Mouse (Mus musculus) lung, embryonic 15.5 days (tissue): ENCODE results near the gene Zfyve26. TPM values are rescaled to one million over a fixed set of nuclear protein-coding genes. Genes with fewer than 3 reads are reported as not detected.
"Not testable (repeated sequence)": the region's sequence is repeated elsewhere in the genome, so short reads cannot be mapped to it uniquely, and the experiment has no call there.

Experiments
- ATAC-seq: fragments of 200-750 bp; cut with Nextera tagmentation; 2 replicates; pipeline ENCODE4 v1.8.0; 2017; ENCODE audit warnings: moderate number of reproducible peaks, borderline replicate concordance; ENCODE audit not compliant: low FRiP score, low TSS enrichment; ENCODE audit errors: extremely low read depth
- H3K27ac ChIP-seq: fragments of 300-500 bp; sonication (generic); 2 replicates; pipeline ENCODE4 v1.5.1; 2015; ENCODE audit warnings: moderate library complexity, mild to moderate bottlenecking, inconsistent platforms
- H3K27me3 ChIP-seq: fragments of 300-500 bp; sonication (generic); 2 replicates; pipeline ENCODE4 v1.6.1; 2015; ENCODE audit warnings: inconsistent platforms
- H3K36me3 ChIP-seq: fragments of 300-500 bp; sonication (generic); 2 replicates; pipeline ENCODE4 v1.6.1; 2015; ENCODE audit warnings: inconsistent platforms
- H3K4me1 ChIP-seq: fragments of 300-500 bp; sonication (generic); 2 replicates; pipeline ENCODE4 v1.6.1; 2015; ENCODE audit warnings: inconsistent platforms
- H3K4me2 ChIP-seq: fragments of 300-500 bp; sonication (generic); 2 replicates; pipeline ENCODE4 v1.6.1; 2015; ENCODE audit warnings: inconsistent platforms, mild to moderate bottlenecking, moderate library complexity
- H3K4me3 ChIP-seq: fragments of 300-500 bp; sonication (generic); 2 replicates; pipeline ENCODE4 v1.5.1; 2015; ENCODE audit warnings: mild to moderate bottlenecking, inconsistent platforms
- H3K9ac ChIP-seq: fragments of 300-500 bp; sonication (generic); 2 replicates; pipeline ENCODE4 v1.6.1; 2015; ENCODE audit warnings: inconsistent platforms
- H3K9me3 ChIP-seq: fragments of 300-500 bp; sonication (generic); 2 replicates; pipeline ENCODE4 v1.6.1; 2016; ENCODE audit warnings: inconsistent platforms
- WGBS: fragments of 180-500 bp; shearing (Covaris S2); methylation state at CpG from one replicate; pipeline ENCODE4 v1.1.7; 2015; 5-methylcytosine and 5-hydroxymethylcytosine counted together
- polyA plus RNA-seq: library from polyadenylated mRNA; unstranded; fragments of >200 nt; fragmentation: Nextera tagmentation; extraction: Ambion mirVana; gene quantifications from 2 replicates; pipeline ENCODE4 v1.2.1, GENCODE M21; 2015

Zfyve26 gene
- polyA plus RNA-seq, 1 experiment from 2014 or later: 12.3 TPM

GRCm38 (mm10) chr12:79192193-79192592 lies 103.9 kb downstream of the Zfyve26 start, which contains the start of gene Rdh11:
TSS of gene Rdh11 (minus strand) at chr12:79192293.
- ATAC-seq: no peak

DNA sequence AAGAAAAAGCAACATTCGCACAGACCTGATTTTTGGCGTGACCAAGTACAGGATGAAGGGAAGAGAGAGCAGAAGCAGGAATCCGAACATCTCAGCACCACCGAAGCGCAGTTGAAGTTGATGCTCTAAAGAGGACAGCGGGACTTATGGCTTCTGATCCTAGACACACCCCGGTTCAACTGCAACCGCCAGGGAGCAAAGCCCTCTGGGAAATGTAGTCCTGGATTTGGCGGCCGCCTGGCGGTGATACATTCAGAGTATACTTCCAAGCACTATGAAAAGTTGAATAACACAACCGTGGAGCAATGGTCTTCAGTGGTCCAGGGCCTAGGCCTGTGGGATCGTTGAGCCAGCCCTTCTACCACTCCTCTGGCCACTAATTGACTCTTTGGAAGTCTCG lies 104.4 kb downstream of the Zfyve26 start:
- Histone ChIP-seq H3K9me3 (no peaks in the 10 kb centered on the region), H3K4me3 (peak overlapping the region; percentile 67), H3K36me3 (peaks cover 17% of the 10 kb centered on the region), H3K4me2 (peak overlapping the region; percentile 81), H3K27me3 (no peaks in the 10 kb centered on the region), H3K4me1 (peaks cover 10% of the 10 kb centered on the region), H3K27ac (peak overlapping the region; percentile 17; the same call in 1 of the 2 replicates), H3K9ac (peak overlapping the region; percentile 61)
- ATAC-seq: peak; percentile 91
- WGBS: 6% methylated on average over 14 of the region's 14 CpGs

More at GRCm38 (mm10) chr12:79192193-79192592, 103.9 kb downstream of the Zfyve26 start, which contains the start of gene Rdh11:
- Histone ChIP-seq H3K9ac (peak within 1 kb of the TSS; percentile 61), H3K36me3 (peaks cover 13% of the 10 kb centered on the region), H3K27ac (peak within 1 kb of the TSS; percentile 17; the same call in 1 of the 2 replicates), H3K4me2 (peak within 1 kb of the TSS; percentile 81), H3K4me3 (peak within 1 kb of the TSS; percentile 67), H3K27me3 (no peaks in the 10 kb centered on the region), H3K4me1 (peaks cover 10% of the 10 kb centered on the region), H3K9me3 (no peaks in the 10 kb centered on the region)
- WGBS: 55% methylated on average over 6 of the region's 6 CpGs

- H3K4me1 ChIP-seq: peaks cover 10% of the 10 kb centered on the region
- WGBS: 0% methylated on average over 18 of the region's 18 CpGs
- ATAC-seq: peak; percentile 79
- peak overlapping the region; percentile 61 for H3K9ac ChIP-seq
- H3K4me2 ChIP-seq: peak overlapping the region; percentile 81
- peak overlapping the region; percentile 17; the same call in 1 of the 2 replicates for H3K27ac ChIP-seq
- H3K9me3 ChIP-seq: no peaks in the 10 kb centered on the region
- peak overlapping the region; percentile 67 for H3K4me3 ChIP-seq
- H3K36me3 ChIP-seq: peaks cover 23% of the 10 kb centered on the region
- H3K27me3 ChIP-seq: no peaks in the 10 kb centered on the region
Observed at GRCm38 (mm10) chr12:79190931-79191673, 105.0 kb downstream of the Zfyve26 start.

DNA sequence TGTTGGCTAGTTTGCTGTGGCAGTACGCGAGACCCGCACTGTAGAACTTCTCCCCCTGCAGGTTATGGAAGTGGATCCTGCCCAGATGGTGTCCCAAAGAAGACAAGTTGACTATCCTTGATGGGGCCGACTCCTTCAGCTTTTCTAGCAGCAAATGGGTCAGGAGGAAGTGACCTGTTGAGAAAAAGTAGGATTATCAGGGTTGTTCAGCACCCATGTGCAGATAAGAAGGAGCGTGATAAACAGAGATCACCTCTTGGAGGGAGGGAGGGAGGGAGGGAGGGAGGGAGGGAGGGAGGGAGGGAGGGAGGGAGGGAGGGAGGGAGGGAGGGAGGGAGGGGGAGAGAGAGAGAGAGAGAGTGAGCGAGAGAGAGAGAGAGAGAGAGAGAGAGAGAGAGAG lies 110.9 kb downstream of the Zfyve26 start:
- H3K9me3 ChIP-seq, H3K27ac ChIP-seq, H3K9ac ChIP-seq, H3K4me1 ChIP-seq, H3K27me3 ChIP-seq, H3K4me3 ChIP-seq, ATAC-seq, H3K4me2 ChIP-seq: not testable (repeated sequence)
- 84% methylated on average over 4 of the region's 6 CpGs for WGBS
- peaks cover 69% of the 10 kb centered on the region for H3K36me3 ChIP-seq

Other genes with a start within 250 kb of the Zfyve26 start
- 23.9 and 28.6 TPM in 2 replicates for gene Pigh, start 206.7 kb downstream of the Zfyve26 start, polyA plus RNA-seq
- gene Arg2, start 165.5 kb downstream of the Zfyve26 start, polyA plus RNA-seq: 4.7 and 5.0 TPM in 2 replicates
- 87.5 and 90.0 TPM in 2 replicates for gene Vti1b, start 123.6 kb downstream of the Zfyve26 start, polyA plus RNA-seq
- gene Rdh11, start 104.0 kb downstream of the Zfyve26 start, polyA plus RNA-seq: 23.2 and 24.1 TPM in 2 replicates
- 1.7 and 1.8 TPM in 2 replicates for gene Rdh12, start 87.4 kb downstream of the Zfyve26 start, polyA plus RNA-seq
- gene Rad51b, start 978 bp upstream of the Zfyve26 start, polyA plus RNA-seq: 7.6 and 9.0 TPM in 2 replicates